Mouse (Mus musculus) cerebellum, adult 2 months (tissue): ENCODE measurements at regions not wholly inside any gene's neighbourhood (a gene's known extent, or its start where the extent isn't known, plus 50 kb on each side); places are given as distances from the start of the nearest gene placed in this dataset.

Source experiments
- CTCF ChIP-seq: fragments of 200-500 bp; IDR thresholded peaks from 2 replicates; pipeline ENCODE4 v1.5.1; 2011; ENCODE audit warnings: low read depth, mild to moderate bottlenecking, control low read depth, low read length, moderate library complexity, borderline replicate concordance; ENCODE audit not compliant: insufficient read depth
- POLR2A ChIP-seq: fragments of 200-500 bp; IDR thresholded peaks from 2 replicates; pipeline ENCODE4 v1.6.1; 2011; ENCODE audit warnings: low read length, control low read depth, borderline replicate concordance; ENCODE audit not compliant: insufficient read depth

- TF ChIP-seq POLR2A (no peak), CTCF (0 out of 2 replicates have a peak, but pooled peaks have one; percentile 15)
Observed at GRCm38 (mm10) chr5:119571644-119572043, 98.8 kb upstream of the Tbx3 start.
